Mouse (Mus musculus): Measurements from ENCODE around the gene Dscam. TPM values are rescaled to one million over a fixed set of nuclear protein-coding genes. Genes with fewer than 3 reads are reported as not detected.

Dscam gene
- 12.2 and 13.2 TPM in 2 replicates for polyA plus RNA-seq (2015; fragmentation: Nextera tagmentation; extraction: Ambion mirVana)

GRCm38 (mm10) chr16:97170513-97171081 lies at the start of gene Dscam:
Gene Dscam, minus strand, starts transcription at chr16:97170752.
- H3K4me2 ChIP-seq: peak within 1 kb of the TSS; percentile 85
- no peaks in the 10 kb centered on the region for H3K9me3 ChIP-seq (replicated peaks)
- WGBS: under 1% methylated on average over 57 of the region's 60 CpGs
- no peaks in the 10 kb centered on the region for H3K36me3 ChIP-seq
- H3K9ac ChIP-seq (replicated peaks): peak within 1 kb of the TSS; percentile 88
- peaks cover 38% of the 10 kb centered on the region for H3K4me1 ChIP-seq
- H3K4me3 ChIP-seq (replicated peaks): peak within 1 kb of the TSS; percentile 65
- H3K27ac ChIP-seq (replicated peaks): peak within 1 kb of the TSS; percentile 96
- ATAC-seq (ENCODE audit: low FRiP score): peak; percentile 73
- peaks cover 6% of the 10 kb centered on the region; the same call in 1 of the 2 replicates for H3K27me3 ChIP-seq (replicated peaks)

DNA sequence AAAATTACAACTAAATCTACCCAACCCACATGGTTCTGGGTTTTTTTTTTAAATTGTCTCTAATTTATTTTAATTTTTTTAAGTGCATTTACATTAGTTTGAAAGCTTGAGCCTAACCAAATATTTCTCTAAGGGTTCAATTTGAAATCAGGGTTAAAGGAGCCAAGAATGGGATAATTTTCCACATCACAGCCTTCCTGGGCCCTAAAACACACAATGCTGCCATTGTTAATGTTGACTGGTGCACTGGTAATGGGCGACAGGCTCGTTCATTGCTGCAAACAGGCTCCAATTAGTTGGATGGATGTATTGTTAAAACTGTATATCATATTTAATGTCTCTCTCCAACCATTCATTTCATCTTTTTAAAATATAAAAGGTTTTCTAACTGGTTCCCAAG lies 48.8 kb upstream of the Dscam start:
- no peak overlapping the region for H3K9ac ChIP-seq (replicated peaks)
- no peaks in the 10 kb centered on the region for H3K27me3 ChIP-seq (replicated peaks)
- 36% methylated on average over 2 of the region's 2 CpGs for WGBS
- H3K36me3 ChIP-seq: no peaks in the 10 kb centered on the region
- no peaks in the 10 kb centered on the region for H3K9me3 ChIP-seq (replicated peaks)
- no peaks in the 10 kb centered on the region for H3K4me1 ChIP-seq
- H3K4me3 ChIP-seq (replicated peaks): no peak overlapping the region
- ATAC-seq (ENCODE audit: low FRiP score): no peak
- H3K4me2 ChIP-seq: no peak overlapping the region
- H3K27ac ChIP-seq (replicated peaks): no peak overlapping the region

GRCm38 (mm10) chr16:97209997-97210396 lies 39.4 kb upstream of the Dscam start:
- H3K4me1 ChIP-seq: no peaks in the 10 kb centered on the region
- no peak for ATAC-seq (ENCODE audit: low FRiP score)
- no peak overlapping the region for H3K9ac ChIP-seq (replicated peaks)
- 41% methylated on average over 5 of the region's 5 CpGs for WGBS
- H3K4me2 ChIP-seq: no peak overlapping the region
- H3K36me3 ChIP-seq: no peaks in the 10 kb centered on the region
- H3K27me3 ChIP-seq (replicated peaks): no peaks in the 10 kb centered on the region
- no peak overlapping the region for H3K4me3 ChIP-seq (replicated peaks)
- no peaks in the 10 kb centered on the region for H3K9me3 ChIP-seq (replicated peaks)
- H3K27ac ChIP-seq (replicated peaks): no peak overlapping the region

DNA sequence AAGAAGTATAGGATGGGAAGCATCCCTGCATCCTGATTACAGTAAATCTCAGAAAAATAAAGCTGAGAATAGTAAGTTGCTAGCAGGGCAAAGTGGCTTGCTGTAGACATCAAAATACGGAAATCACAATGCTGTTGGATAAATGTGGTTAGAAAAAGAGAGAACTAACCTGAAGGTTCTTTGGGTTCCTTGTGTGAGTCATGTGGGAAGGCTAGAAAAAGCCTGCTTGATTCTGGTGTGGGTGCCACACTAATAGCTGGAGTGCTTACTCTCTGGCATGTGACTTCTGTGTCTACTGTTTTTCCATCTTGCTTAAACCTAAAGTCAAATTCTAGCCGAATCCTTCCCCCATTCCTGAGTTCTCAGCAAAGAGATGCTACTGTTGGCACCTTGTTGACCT lies 37.7 kb upstream of the Dscam start:
- WGBS: 86% methylated on average over 2 of the region's 2 CpGs
- no peaks in the 10 kb centered on the region for H3K4me1 ChIP-seq
- no peak overlapping the region for H3K4me2 ChIP-seq
- H3K27ac ChIP-seq (replicated peaks): no peak overlapping the region
- no peak overlapping the region for H3K4me3 ChIP-seq (replicated peaks)
- H3K9me3 ChIP-seq (replicated peaks): no peaks in the 10 kb centered on the region
- no peak for ATAC-seq (ENCODE audit: low FRiP score)
- H3K27me3 ChIP-seq (replicated peaks): no peaks in the 10 kb centered on the region
- no peaks in the 10 kb centered on the region for H3K36me3 ChIP-seq
- H3K9ac ChIP-seq (replicated peaks): no peak overlapping the region

- no peaks in the 10 kb centered on the region for H3K4me1 ChIP-seq
- no peaks in the 10 kb centered on the region for H3K9me3 ChIP-seq (replicated peaks)
- no peak overlapping the region for H3K27ac ChIP-seq (replicated peaks)
- H3K9ac ChIP-seq (replicated peaks): no peak overlapping the region
- H3K4me2 ChIP-seq: no peak overlapping the region
- H3K36me3 ChIP-seq: no peaks in the 10 kb centered on the region
- 88% methylated on average over 2 of the region's 2 CpGs for WGBS
- no peak overlapping the region for H3K4me3 ChIP-seq (replicated peaks)
- H3K27me3 ChIP-seq (replicated peaks): no peaks in the 10 kb centered on the region
- ATAC-seq (ENCODE audit: low FRiP score): no peak
These were observed 33.5 kb upstream of the Dscam start for GRCm38 (mm10) chr16:97204090-97204489.

- no peak for ATAC-seq (ENCODE audit: low FRiP score)
- no peaks in the 10 kb centered on the region for H3K27me3 ChIP-seq (replicated peaks)
- no peaks in the 10 kb centered on the region for H3K9me3 ChIP-seq (replicated peaks)
- no peak overlapping the region for H3K27ac ChIP-seq (replicated peaks)
- H3K4me1 ChIP-seq: no peaks in the 10 kb centered on the region
- no peaks in the 10 kb centered on the region for H3K36me3 ChIP-seq
- H3K9ac ChIP-seq (replicated peaks): no peak overlapping the region
- no peak overlapping the region for H3K4me2 ChIP-seq
- H3K4me3 ChIP-seq (replicated peaks): no peak overlapping the region
- WGBS: 93% methylated on average over 2 of the region's 2 CpGs
These were observed 33.0 kb upstream of the Dscam start for GRCm38 (mm10) chr16:97203554-97203953.

DNA sequence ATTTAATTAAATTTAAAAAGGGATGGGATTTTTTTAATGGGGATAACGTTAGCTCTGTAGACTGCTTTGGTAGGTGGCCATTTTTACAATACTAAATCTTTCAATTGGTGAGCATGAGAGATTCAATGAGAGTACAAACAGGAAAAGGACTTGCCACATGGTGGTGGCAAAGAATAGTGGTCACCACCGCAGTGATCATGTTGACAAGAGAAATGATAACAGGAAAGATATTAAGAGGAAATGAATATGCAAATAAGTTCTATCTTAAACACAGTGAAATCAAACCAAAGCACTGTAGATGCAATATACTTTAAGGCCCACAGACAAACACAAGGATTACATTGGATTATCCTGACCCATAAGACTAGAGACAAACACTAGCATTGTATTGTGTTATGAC lies 24.1 kb upstream of the Dscam start:
- Histone ChIP-seq H3K9me3 (replicated peaks) (no peaks in the 10 kb centered on the region), H3K27ac (replicated peaks) (no peak overlapping the region), H3K36me3 (no peaks in the 10 kb centered on the region), H3K27me3 (replicated peaks) (no peaks in the 10 kb centered on the region), H3K4me2 (no peak overlapping the region), H3K4me3 (replicated peaks) (no peak overlapping the region), H3K4me1 (no peaks in the 10 kb centered on the region), H3K9ac (replicated peaks) (no peak overlapping the region)
- ATAC-seq (ENCODE audit: low FRiP score): no peak
- 88% methylated on average over 2 of the region's 2 CpGs for WGBS

GRCm38 (mm10) chr16:97194179-97194578 lies 23.6 kb upstream of the Dscam start:
- ATAC-seq (ENCODE audit: low FRiP score): no peak
- Histone ChIP-seq H3K36me3 (no peaks in the 10 kb centered on the region), H3K27ac (replicated peaks) (no peak overlapping the region), H3K4me1 (no peaks in the 10 kb centered on the region), H3K4me3 (replicated peaks) (no peak overlapping the region), H3K9me3 (replicated peaks) (no peaks in the 10 kb centered on the region), H3K9ac (replicated peaks) (no peak overlapping the region), H3K4me2 (no peak overlapping the region), H3K27me3 (replicated peaks) (no peaks in the 10 kb centered on the region)
- WGBS: 82% methylated on average over 1 of the region's 1 CpGs

DNA sequence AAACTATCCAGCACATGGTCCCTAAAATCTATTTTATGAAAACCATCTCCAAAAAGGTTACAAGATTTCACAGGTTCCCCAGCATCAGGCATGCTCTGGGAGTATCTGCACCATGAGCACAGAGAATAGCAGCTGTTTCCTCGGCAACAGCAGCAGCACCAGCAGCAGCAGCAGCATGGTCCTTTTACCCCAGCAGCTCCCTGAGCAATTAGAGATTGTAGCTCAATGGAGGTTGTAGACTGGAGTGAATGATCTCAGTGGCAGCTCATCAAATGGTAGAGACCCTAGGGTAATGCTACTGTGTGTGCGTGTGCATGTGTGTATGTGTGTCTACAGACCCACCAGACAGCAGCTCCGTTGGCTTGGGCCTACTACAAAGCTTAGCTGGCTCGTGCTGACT lies 21.7 kb upstream of the Dscam start:
- H3K4me1 ChIP-seq: no peaks in the 10 kb centered on the region
- 55% methylated on average over 4 of the region's 4 CpGs for WGBS
- no peaks in the 10 kb centered on the region for H3K9me3 ChIP-seq (replicated peaks)
- no peak for ATAC-seq (ENCODE audit: low FRiP score)
- no peaks in the 10 kb centered on the region for H3K27me3 ChIP-seq (replicated peaks)
- H3K4me3 ChIP-seq (replicated peaks): no peak overlapping the region
- no peaks in the 10 kb centered on the region for H3K36me3 ChIP-seq
- no peak overlapping the region for H3K4me2 ChIP-seq
- H3K9ac ChIP-seq (replicated peaks): no peak overlapping the region
- H3K27ac ChIP-seq (replicated peaks): no peak overlapping the region

GRCm38 (mm10) chr16:97190604-97191003 lies 20.1 kb upstream of the Dscam start:
- H3K9me3 ChIP-seq (replicated peaks): peaks cover 3% of the 10 kb centered on the region
- no peak for ATAC-seq (ENCODE audit: low FRiP score)
- H3K36me3 ChIP-seq: no peaks in the 10 kb centered on the region
- H3K4me2 ChIP-seq: no peak overlapping the region
- no peaks in the 10 kb centered on the region for H3K4me1 ChIP-seq
- H3K27ac ChIP-seq (replicated peaks): no peak overlapping the region
- no peak overlapping the region for H3K4me3 ChIP-seq (replicated peaks)
- H3K27me3 ChIP-seq (replicated peaks): no peaks in the 10 kb centered on the region
- H3K9ac ChIP-seq (replicated peaks): no peak overlapping the region
- WGBS: 78% methylated on average over 1 of the region's 1 CpGs

- Histone ChIP-seq H3K9me3 (replicated peaks) (no peaks in the 10 kb centered on the region), H3K27ac (replicated peaks) (peak overlapping the region; percentile 96), H3K4me1 (peaks cover 29% of the 10 kb centered on the region), H3K27me3 (replicated peaks) (peaks cover 6% of the 10 kb centered on the region; the same call in 1 of the 2 replicates), H3K4me2 (peak overlapping the region; percentile 85), H3K36me3 (no peaks in the 10 kb centered on the region), H3K4me3 (replicated peaks) (peak overlapping the region; percentile 65), H3K9ac (replicated peaks) (peak overlapping the region; percentile 88; the same call in 1 of the 2 replicates)
- 44% methylated on average over 8 of the region's 8 CpGs for WGBS
- peak; percentile 80 for ATAC-seq (ENCODE audit: low FRiP score)
These were observed 948 bp upstream of the Dscam start for GRCm38 (mm10) chr16:97171500-97171899.

DNA sequence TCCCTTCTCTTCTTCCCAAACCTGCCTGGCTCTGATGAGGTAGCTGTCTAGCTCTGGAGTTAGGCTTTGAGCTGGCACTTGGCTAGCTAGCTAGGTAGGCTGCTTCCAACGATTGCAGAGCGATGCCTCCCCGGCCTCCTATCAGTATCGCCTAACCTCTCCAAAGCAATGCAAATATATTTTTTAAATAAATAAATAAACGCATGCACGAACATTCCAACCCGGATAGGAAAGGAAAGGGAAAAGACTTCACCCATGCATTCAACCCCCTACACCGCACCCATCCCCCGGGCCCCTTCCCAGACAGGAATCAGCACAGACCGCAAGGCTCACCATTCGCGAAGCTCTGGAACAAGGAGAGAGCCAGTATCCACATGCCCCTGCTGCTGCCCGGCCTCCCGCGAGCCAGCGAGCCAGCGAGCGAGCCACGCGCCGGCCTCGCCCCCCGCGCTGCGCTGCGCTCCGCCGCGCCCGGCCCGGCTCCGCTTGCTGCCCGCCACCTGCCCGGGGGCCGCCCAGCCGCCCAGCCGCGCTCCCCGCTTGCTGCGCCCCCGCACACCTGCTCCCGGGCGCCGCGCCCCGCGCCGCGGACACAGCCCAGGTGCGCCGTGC lies 545 bp downstream of the Dscam start:
- peak overlapping the region; percentile 88 for H3K9ac ChIP-seq (replicated peaks)
- H3K4me3 ChIP-seq (replicated peaks): peak overlapping the region; percentile 65
- no peaks in the 10 kb centered on the region for H3K9me3 ChIP-seq (replicated peaks)
- no peaks in the 10 kb centered on the region for H3K36me3 ChIP-seq
- peak overlapping the region; percentile 85 for H3K4me2 ChIP-seq
- peaks cover 6% of the 10 kb centered on the region; the same call in 1 of the 2 replicates for H3K27me3 ChIP-seq (replicated peaks)
- WGBS: 1% methylated on average over 31 of the region's 51 CpGs
- H3K27ac ChIP-seq (replicated peaks): peak overlapping the region; percentile 96
- peaks cover 44% of the 10 kb centered on the region for H3K4me1 ChIP-seq
- ATAC-seq (ENCODE audit: low FRiP score): peak; percentile 32
